Comparison of ENCODE assay signal across 7 mouse cellular contexts in the genomic region with DNA sequence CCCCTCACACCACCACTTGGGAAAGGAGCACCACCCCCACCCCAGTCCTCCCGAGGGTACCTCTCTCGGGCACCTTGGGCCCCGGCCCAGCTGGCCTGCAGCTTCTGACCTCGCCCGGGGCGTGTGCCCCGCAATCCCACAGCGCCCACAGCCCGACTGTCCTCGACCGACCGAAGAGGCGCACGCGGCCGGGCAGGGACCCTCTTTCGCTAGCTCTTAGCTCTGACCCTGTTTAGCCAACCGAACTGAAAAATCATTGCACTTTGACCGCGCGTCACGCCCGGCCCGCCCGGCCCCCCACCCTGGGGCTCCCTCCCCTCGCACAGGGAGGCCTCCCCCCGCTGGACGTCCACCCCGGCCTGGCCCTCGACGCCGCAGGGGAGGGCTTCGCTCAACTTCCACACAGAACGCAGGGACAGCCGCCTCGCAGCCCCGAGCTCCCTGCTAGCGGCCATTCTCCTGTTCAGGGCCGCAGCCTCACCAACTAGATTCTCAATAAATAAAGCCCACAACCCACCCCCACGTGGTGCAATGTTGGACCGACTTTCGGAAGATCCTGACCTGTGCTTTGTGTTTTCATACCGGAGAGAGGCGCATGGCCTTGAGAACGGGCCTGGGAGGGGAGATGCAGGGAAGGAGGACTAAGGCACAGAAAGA. TPM values are rescaled to one million over a fixed set of nuclear protein-coding genes. Genes with fewer than 3 reads are reported as not detected.
A peak's percentile ranks its signal among the peaks of the same experiment; 100 is the strongest.
DNase-seq lines count a peak whose midpoint lies in the region; ATAC-seq and TF ChIP-seq lines count a peak whose summit lies in the region.

No protein-coding gene starts in this region.

- WGBS in forebrain, embryonic 10.5 days, result under 1% methylated on average over 45 of the region's 45 CpGs
- 6% methylated on average over 44 of the region's 45 CpGs for WGBS in hindbrain, postnatal 0 days
- WGBS in stomach, postnatal 0 days, result 43% methylated on average over 42 of the region's 45 CpGs

- H3K27me3 ChIP-seq in forebrain, embryonic 10.5 days (ENCODE audit: poor library complexity, severe bottlenecking), result peaks cover 100% of the 10 kb centered on the region
- peaks cover 6% of the 10 kb centered on the region for H3K27me3 ChIP-seq in hindbrain, postnatal 0 days (ENCODE audit: insufficient read depth, low read length)
- no peaks in the 10 kb centered on the region for H3K27me3 ChIP-seq in stomach, postnatal 0 days (ENCODE audit: control insufficient read depth, insufficient read depth, low read length)

- no peak for TF ChIP-seq EP300 in stomach, postnatal 0 days (optimal IDR thresholded peaks at IDR 0.05)

- H3K9ac ChIP-seq in hindbrain, postnatal 0 days (replicated peaks; ENCODE audit: low read length), result peak overlapping the region; percentile 37; the same call in 1 of the 2 replicates
- peak overlapping the region; percentile 57 for H3K9ac ChIP-seq in stomach, postnatal 0 days (ENCODE audit: low read length)

- no peak for ATAC-seq in hindbrain, postnatal 0 days
- peak; percentile 30 for ATAC-seq in stomach, postnatal 0 days (ENCODE audit: low FRiP score, low TSS enrichment)

- H3K36me3 ChIP-seq in forebrain, embryonic 10.5 days (replicated peaks), result no peaks in the 10 kb centered on the region
- H3K36me3 ChIP-seq in hindbrain, postnatal 0 days (ENCODE audit: insufficient read depth, low read length), result no peaks in the 10 kb centered on the region
- H3K36me3 ChIP-seq in stomach, postnatal 0 days (ENCODE audit: control insufficient read depth, insufficient read depth, low read length), result peaks cover 5% of the 10 kb centered on the region; the same call in 1 of the 2 replicates

- H3K9me3 ChIP-seq in forebrain, embryonic 10.5 days, result no peaks in the 10 kb centered on the region
- H3K9me3 ChIP-seq in hindbrain, postnatal 0 days (ENCODE audit: low read length), result no peaks in the 10 kb centered on the region
- no peaks in the 10 kb centered on the region for H3K9me3 ChIP-seq in stomach, postnatal 0 days (ENCODE audit: control insufficient read depth, low read length)

- H3K27ac ChIP-seq in forebrain, embryonic 10.5 days, result peak overlapping the region; percentile 78
- H3K27ac ChIP-seq in hindbrain, postnatal 0 days, result peak overlapping the region; percentile 79
- H3K27ac ChIP-seq in stomach, postnatal 0 days (replicated peaks), result peak overlapping the region; percentile 89

- peak overlapping the region; percentile 34; the same call in 1 of the 2 replicates for H3K4me2 ChIP-seq in hindbrain, postnatal 0 days (ENCODE audit: low read depth, low read length)
- H3K4me2 ChIP-seq in stomach, postnatal 0 days (replicated peaks; ENCODE audit: low read depth), result peak overlapping the region; percentile 50

- DNase-seq in spleen, postnatal 10 days (ENCODE audit: low spot score in 2 of 2), result peak; percentile 59 to 61
- DNase-seq in spleen, postnatal 14 days (ENCODE audit: low spot score in 2 of 2), result no peak
- peak; percentile 64 for DNase-seq in forebrain, embryonic 10.5 days (ENCODE audit: extremely low spot score, low spot score)
- DNase-seq in hindbrain, postnatal 0 days (ENCODE audit: low spot score), result no peak
- peak; percentile 66 to 76 for DNase-seq in lung, postnatal 4 days
- peak; percentile 79 for DNase-seq in stomach, postnatal 0 days (ENCODE audit: low spot score)
- DNase-seq in layer of hippocampus, postnatal 36 days, result no peak

- peak overlapping the region; percentile 39 for H3K4me3 ChIP-seq in forebrain, embryonic 10.5 days
- H3K4me3 ChIP-seq in hindbrain, postnatal 0 days (ENCODE audit: low read length), result peak overlapping the region; percentile 10
- H3K4me3 ChIP-seq in stomach, postnatal 0 days (ENCODE audit: low read depth, low read length), result peak overlapping the region; percentile 32

- no peak for TF ChIP-seq CTCF in hindbrain, postnatal 0 days (IDR thresholded peaks at IDR 0.05; ENCODE audit: low read depth)
- no peak for TF ChIP-seq CTCF in stomach, postnatal 0 days (IDR thresholded peaks at IDR 0.05; ENCODE audit: low read depth)

- H3K4me1 ChIP-seq in forebrain, embryonic 10.5 days, result peaks cover 78% of the 10 kb centered on the region
- H3K4me1 ChIP-seq in hindbrain, postnatal 0 days (ENCODE audit: insufficient read depth, low read length), result peaks cover 22% of the 10 kb centered on the region
- peaks cover 2% of the 10 kb centered on the region; the same call in 1 of the 2 replicates for H3K4me1 ChIP-seq in stomach, postnatal 0 days (replicated peaks; ENCODE audit: control insufficient read depth, insufficient read depth)

RNA-seq across cellular contexts. Expression of a gene that starts 5.5 kb away (rescaled TPM):
- polyA plus RNA-seq in forebrain, embryonic 10.5 days (2016; fragmentation: Nextera tagmentation; extraction: Ambion mirVana), result 4.9 and 5.8 TPM in 2 replicates
- total RNA-seq in hindbrain, postnatal 0 days (2014; rRNA removed), result 1.7 and 7.8 TPM in 2 replicates
- 2.0 and 2.3 TPM in 2 replicates for polyA plus RNA-seq in hindbrain, postnatal 0 days (2015; fragmentation: Nextera tagmentation; extraction: Ambion mirVana)
- 4.0 and 4.3 TPM in 2 replicates for polyA plus RNA-seq in stomach, postnatal 0 days (2015; fragmentation: Nextera tagmentation; extraction: Ambion mirVana)
- total RNA-seq in layer of hippocampus, postnatal 36 days (2021), result 1 to 10 TPM; 1.2 to 2.0 TPM

RNA-seq across cellular contexts. Expression of a gene that starts 16.1 kb away (rescaled TPM):
- 1.3 and 2.1 TPM in 2 replicates for polyA plus RNA-seq in forebrain, embryonic 10.5 days (2016; fragmentation: Nextera tagmentation; extraction: Ambion mirVana)
- total RNA-seq in hindbrain, postnatal 0 days (2014; rRNA removed), result 1.2 TPM in 1 of 2 replicates, not detected in the other
- 1.1 and 1.7 TPM in 2 replicates for polyA plus RNA-seq in hindbrain, postnatal 0 days (2015; fragmentation: Nextera tagmentation; extraction: Ambion mirVana)
- 1.7 and 2.0 TPM in 2 replicates for polyA plus RNA-seq in stomach, postnatal 0 days (2015; fragmentation: Nextera tagmentation; extraction: Ambion mirVana)
- not detected for total RNA-seq in layer of hippocampus, postnatal 36 days (2021)

RNA-seq across cellular contexts. Expression of a gene that starts 19.1 kb away (rescaled TPM):
- polyA plus RNA-seq in forebrain, embryonic 10.5 days (2016; fragmentation: Nextera tagmentation; extraction: Ambion mirVana), result 31.3 and 31.5 TPM in 2 replicates
- total RNA-seq in hindbrain, postnatal 0 days (2014; rRNA removed), result 110 and 129 TPM in 2 replicates
- 13.8 and 14.9 TPM in 2 replicates for polyA plus RNA-seq in hindbrain, postnatal 0 days (2015; fragmentation: Nextera tagmentation; extraction: Ambion mirVana)
- 6.8 and 8.3 TPM in 2 replicates for polyA plus RNA-seq in stomach, postnatal 0 days (2015; fragmentation: Nextera tagmentation; extraction: Ambion mirVana)
- 10 to 100 TPM; 85.9 to 92.2 TPM for total RNA-seq in layer of hippocampus, postnatal 36 days (2021)

RNA-seq across cellular contexts. Expression of a gene that starts 20.6 kb away (rescaled TPM):
- 68.8 and 69.3 TPM in 2 replicates for polyA plus RNA-seq in forebrain, embryonic 10.5 days (2016; fragmentation: Nextera tagmentation; extraction: Ambion mirVana)
- total RNA-seq in hindbrain, postnatal 0 days (2014; rRNA removed), result 69.5 and 93.3 TPM in 2 replicates
- polyA plus RNA-seq in hindbrain, postnatal 0 days (2015; fragmentation: Nextera tagmentation; extraction: Ambion mirVana), result 71.2 and 79.2 TPM in 2 replicates
- polyA plus RNA-seq in stomach, postnatal 0 days (2015; fragmentation: Nextera tagmentation; extraction: Ambion mirVana), result 45.1 and 49.9 TPM in 2 replicates
- total RNA-seq in layer of hippocampus, postnatal 36 days (2021), result 100 to 1,000 TPM in 1 of 2 experiments, 10 to 100 TPM in 1; 95.2 to 115 TPM

RNA-seq across cellular contexts. Expression of a gene that starts 44.1 kb away (rescaled TPM):
- polyA plus RNA-seq in forebrain, embryonic 10.5 days (2016; fragmentation: Nextera tagmentation; extraction: Ambion mirVana), result 91.4 and 96.9 TPM in 2 replicates
- 12.5 and 13.3 TPM in 2 replicates for total RNA-seq in hindbrain, postnatal 0 days (2014; rRNA removed)
- polyA plus RNA-seq in hindbrain, postnatal 0 days (2015; fragmentation: Nextera tagmentation; extraction: Ambion mirVana), result 20.9 TPM in 2 replicates
- 82.8 and 86.6 TPM in 2 replicates for polyA plus RNA-seq in stomach, postnatal 0 days (2015; fragmentation: Nextera tagmentation; extraction: Ambion mirVana)
- total RNA-seq in layer of hippocampus, postnatal 36 days (2021), result 1 to 10 TPM; 7.2 to 7.6 TPM

Comparison
In these comparisons a context has a peak if more than half of its experiments do, and no peak if none do; other contexts are left out.
1. DNase-seq: peak in spleen, postnatal 10 days (2 of 2), forebrain, embryonic 10.5 days (single experiment), lung, postnatal 4 days (2 of 2) and stomach, postnatal 0 days (single experiment); none in spleen, postnatal 14 days (0 of 2), hindbrain, postnatal 0 days (single experiment) and layer of hippocampus, postnatal 36 days (0 of 2).
2. Peak in every context shown above with its lines, with median percentiles within 50 percentile points of each other: H3K27ac ChIP-seq and H3K4me3 ChIP-seq.